Mouse (Mus musculus): ENCODE results near the gene Rnase13. TPM values are rescaled to one million over a fixed set of nuclear protein-coding genes. Genes with fewer than 3 reads are reported as not detected.
A peak's percentile ranks its signal among the peaks of the same experiment; 100 is the strongest.
"Not testable (repeated sequence)": the region's sequence is repeated elsewhere in the genome, so short reads cannot be mapped to it uniquely, and the experiment has no call there.

Rnase13 gene
- polyA plus RNA-seq, 1 experiment = not detected

- no peaks in the 10 kb centered on the region for H3K27me3 ChIP-seq (ENCODE audit: control insufficient read depth, insufficient read depth, low read length)
- TF ChIP-seq CTCF (IDR thresholded peaks at IDR 0.05; ENCODE audit: borderline replicate concordance, control insufficient read depth, extremely low read depth, insufficient read depth, low read length, poor library complexity) = no peak
- TF ChIP-seq POLR2A (IDR thresholded peaks at IDR 0.05; ENCODE audit: control insufficient read depth, extremely low read depth, insufficient read depth, low read length, poor library complexity) = no peak
- H3K4me3 ChIP-seq (ENCODE audit: control insufficient read depth, insufficient read depth, low read length) = no peak overlapping the region
- H3K4me1 ChIP-seq (replicated peaks; ENCODE audit: control insufficient read depth, insufficient read depth, low read length) = no peaks in the 10 kb centered on the region
- DNase-seq = no peak
- WGBS = 96% methylated on average over 9 of the region's 9 CpGs
- H3K36me3 ChIP-seq (ENCODE audit: control insufficient read depth, insufficient read depth, low read length) = no peaks in the 10 kb centered on the region
- no peak overlapping the region for H3K27ac ChIP-seq (ENCODE audit: control insufficient read depth, insufficient read depth, low read length)
Observed at GRCm38 (mm10) chr14:51939005-51939404, 16.4 kb upstream of the Rnase13 start.

GRCm38 (mm10) chr14:51932092-51933020 lies 9.8 kb upstream of the Rnase13 start:
- Histone ChIP-seq H3K4me3 (ENCODE audit: control insufficient read depth, insufficient read depth, low read length) (no peak overlapping the region), H3K4me1 (replicated peaks; ENCODE audit: control insufficient read depth, insufficient read depth, low read length) (no peaks in the 10 kb centered on the region), H3K27ac (ENCODE audit: control insufficient read depth, insufficient read depth, low read length) (no peak overlapping the region), H3K27me3 (ENCODE audit: control insufficient read depth, insufficient read depth, low read length) (no peaks in the 10 kb centered on the region), H3K36me3 (ENCODE audit: control insufficient read depth, insufficient read depth, low read length) (no peaks in the 10 kb centered on the region)
- DNase-seq = no peak
- WGBS = 81% methylated on average over 10 of the region's 10 CpGs
- TF ChIP-seq POLR2A (IDR thresholded peaks at IDR 0.05; ENCODE audit: control insufficient read depth, extremely low read depth, insufficient read depth, low read length, poor library complexity) (no peak), CTCF (IDR thresholded peaks at IDR 0.05; ENCODE audit: borderline replicate concordance, control insufficient read depth, extremely low read depth, insufficient read depth, low read length, poor library complexity) (no peak)

GRCm38 (mm10) chr14:51930824-51931223 lies 8.3 kb upstream of the Rnase13 start:
- peak; percentile 55 for DNase-seq
- Histone ChIP-seq H3K36me3 (ENCODE audit: control insufficient read depth, insufficient read depth, low read length) (no peaks in the 10 kb centered on the region), H3K27me3 (ENCODE audit: control insufficient read depth, insufficient read depth, low read length) (no peaks in the 10 kb centered on the region), H3K27ac (ENCODE audit: control insufficient read depth, insufficient read depth, low read length) (no peak overlapping the region), H3K4me1 (replicated peaks; ENCODE audit: control insufficient read depth, insufficient read depth, low read length) (no peaks in the 10 kb centered on the region), H3K4me3 (ENCODE audit: control insufficient read depth, insufficient read depth, low read length) (no peak overlapping the region)
- WGBS = 42% methylated on average over 5 of the region's 5 CpGs
- no peak for TF ChIP-seq POLR2A (IDR thresholded peaks at IDR 0.05; ENCODE audit: control insufficient read depth, extremely low read depth, insufficient read depth, low read length, poor library complexity)
- TF ChIP-seq CTCF (IDR thresholded peaks at IDR 0.05; ENCODE audit: borderline replicate concordance, control insufficient read depth, extremely low read depth, insufficient read depth, low read length, poor library complexity) = no peak

- no peak for TF ChIP-seq CTCF (IDR thresholded peaks at IDR 0.05; ENCODE audit: borderline replicate concordance, control insufficient read depth, extremely low read depth, insufficient read depth, low read length, poor library complexity)
- TF ChIP-seq POLR2A (IDR thresholded peaks at IDR 0.05; ENCODE audit: control insufficient read depth, extremely low read depth, insufficient read depth, low read length, poor library complexity) = no peak
- 88% methylated on average over 9 of the region's 9 CpGs for WGBS
- Histone ChIP-seq H3K27me3 (ENCODE audit: control insufficient read depth, insufficient read depth, low read length) (no peaks in the 10 kb centered on the region), H3K4me1 (replicated peaks; ENCODE audit: control insufficient read depth, insufficient read depth, low read length) (no peaks in the 10 kb centered on the region), H3K27ac (ENCODE audit: control insufficient read depth, insufficient read depth, low read length) (no peak overlapping the region), H3K36me3 (ENCODE audit: control insufficient read depth, insufficient read depth, low read length) (no peaks in the 10 kb centered on the region), H3K4me3 (ENCODE audit: control insufficient read depth, insufficient read depth, low read length) (no peak overlapping the region)
- DNase-seq = no peak
Observed at GRCm38 (mm10) chr14:51929968-51930367, 7.4 kb upstream of the Rnase13 start.

- no peak overlapping the region for H3K4me3 ChIP-seq (ENCODE audit: control insufficient read depth, insufficient read depth, low read length)
- H3K27me3 ChIP-seq (ENCODE audit: control insufficient read depth, insufficient read depth, low read length) = no peaks in the 10 kb centered on the region
- WGBS = 93% methylated on average over 8 of the region's 8 CpGs
- no peak overlapping the region for H3K27ac ChIP-seq (ENCODE audit: control insufficient read depth, insufficient read depth, low read length)
- TF ChIP-seq POLR2A (IDR thresholded peaks at IDR 0.05; ENCODE audit: control insufficient read depth, extremely low read depth, insufficient read depth, low read length, poor library complexity) (no peak), CTCF (IDR thresholded peaks at IDR 0.05; ENCODE audit: borderline replicate concordance, control insufficient read depth, extremely low read depth, insufficient read depth, low read length, poor library complexity) (no peak)
- DNase-seq = no peak
- no peaks in the 10 kb centered on the region for H3K4me1 ChIP-seq (replicated peaks; ENCODE audit: control insufficient read depth, insufficient read depth, low read length)
- H3K36me3 ChIP-seq (ENCODE audit: control insufficient read depth, insufficient read depth, low read length) = no peaks in the 10 kb centered on the region
Observed at GRCm38 (mm10) chr14:51929309-51929943, 6.9 kb upstream of the Rnase13 start.

- not testable (repeated sequence) for DNase-seq; H3K27me3 ChIP-seq (ENCODE audit: control insufficient read depth, insufficient read depth, low read length); H3K36me3 ChIP-seq (ENCODE audit: control insufficient read depth, insufficient read depth, low read length); H3K4me3 ChIP-seq (ENCODE audit: control insufficient read depth, insufficient read depth, low read length); H3K27ac ChIP-seq (ENCODE audit: control insufficient read depth, insufficient read depth, low read length); H3K4me1 ChIP-seq (replicated peaks; ENCODE audit: control insufficient read depth, insufficient read depth, low read length)
- 97% methylated on average over 11 of the region's 11 CpGs for WGBS
Observed at GRCm38 (mm10) chr14:51926930-51927329, 4.4 kb upstream of the Rnase13 start.
